Mouse (Mus musculus): ENCODE results near the gene Cs.
"Not testable (repeated sequence)": the region's sequence is repeated elsewhere in the genome, so short reads cannot be mapped to it uniquely, and the experiment has no call there.

Cs gene

DNA sequence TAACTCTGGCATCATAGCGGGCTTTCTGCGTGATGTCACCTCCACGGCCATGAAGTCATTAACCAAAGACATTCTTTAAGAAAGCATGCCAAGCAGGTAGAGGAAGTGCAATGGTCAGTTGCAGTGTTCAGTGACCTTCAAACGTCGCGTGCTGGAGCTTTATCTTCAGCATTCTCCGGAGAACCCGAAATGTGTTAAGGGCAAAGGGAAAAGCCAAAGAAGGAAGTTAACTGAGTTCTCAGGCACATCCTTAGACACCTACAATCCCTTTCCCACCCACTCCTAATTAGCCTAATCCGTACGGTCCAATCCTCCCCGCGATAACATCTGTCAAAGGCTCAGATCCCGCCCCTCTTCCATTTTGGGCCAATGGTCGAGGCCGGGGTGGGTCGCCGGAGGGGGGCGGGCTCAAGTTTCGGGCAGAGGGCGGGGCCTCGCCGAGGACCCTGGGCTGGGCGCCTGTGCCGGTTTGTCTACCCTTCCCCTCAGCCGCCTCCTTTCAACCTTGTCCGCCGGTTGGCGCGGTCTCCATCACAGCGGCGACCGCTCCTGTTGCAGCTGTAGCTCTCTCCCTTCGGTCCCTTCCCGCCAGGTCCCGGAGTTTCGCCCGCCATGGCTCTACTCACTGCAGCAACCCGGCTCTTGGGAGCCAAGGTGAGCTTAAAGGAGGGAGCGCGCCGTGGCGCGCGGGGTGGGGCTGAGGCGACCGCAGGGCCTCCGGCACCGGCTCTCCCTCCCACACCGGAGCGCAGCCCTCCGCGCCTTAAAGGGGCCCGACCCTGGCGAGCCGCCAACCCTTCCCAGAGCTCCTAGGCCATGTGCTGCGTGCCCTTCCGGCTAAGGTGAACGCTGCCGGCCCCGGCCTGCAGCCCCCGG is at the start of gene Cs:
Cs (plus strand) TSS at position 429 of the 876 bp plus-strand sequence.
- peak; percentile 91 for DNase-seq (ENCODE audit: low spot score)

- DNase-seq (ENCODE audit: low spot score) = not testable (repeated sequence)
Measured at GRCm38 (mm10) chr10:128290594-128290993, 46.9 kb upstream of the Cs start.

- DNase-seq (ENCODE audit: low spot score) = no peak
Measured at GRCm38 (mm10) chr10:128296370-128297090, 41.0 kb upstream of the Cs start.

DNA sequence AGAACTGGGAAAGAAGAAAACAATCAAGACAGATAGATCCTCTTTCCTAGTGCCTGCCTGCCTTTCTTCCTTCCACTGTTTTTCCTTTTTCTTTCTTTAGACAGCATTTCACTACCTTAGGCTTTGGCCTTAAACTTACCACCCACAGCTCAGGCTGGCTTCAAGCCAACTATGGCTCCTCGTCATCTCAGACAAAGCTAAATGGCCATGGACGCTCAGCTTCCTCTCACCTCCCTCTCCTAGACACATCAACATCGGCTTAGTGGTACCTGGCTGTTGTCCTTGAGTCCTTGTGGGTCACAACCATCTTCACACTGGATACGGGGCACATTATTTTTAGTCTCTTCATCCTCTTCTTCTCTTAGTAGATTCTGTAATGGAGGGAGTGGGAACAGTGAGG is 40.3 kb upstream of the Cs start:
- no peak for DNase-seq (ENCODE audit: low spot score)

DNA sequence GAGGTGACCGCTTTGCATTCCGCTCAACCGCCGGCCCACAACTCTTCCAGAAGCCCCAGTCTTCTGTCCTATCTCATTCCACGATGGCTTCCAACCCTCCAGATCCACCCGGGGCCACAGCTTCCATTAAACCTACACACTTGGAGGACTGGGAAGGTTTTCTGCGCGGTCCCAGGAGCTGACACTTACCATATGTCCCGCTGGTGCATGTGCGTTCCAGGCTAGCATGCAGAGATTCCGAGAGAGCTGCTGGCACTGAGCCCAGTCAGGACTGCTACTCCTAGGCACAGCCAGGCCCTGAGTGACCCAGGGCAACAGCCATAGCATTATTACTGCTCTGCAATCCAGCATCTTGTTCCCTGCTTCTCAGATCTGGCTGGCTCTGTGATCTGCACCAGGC is 39.9 kb upstream of the Cs start:
- DNase-seq (ENCODE audit: low spot score) = no peak

GRCm38 (mm10) chr10:128298243-128298642 is 39.3 kb upstream of the Cs start:
- no peak for DNase-seq (ENCODE audit: low spot score)

GRCm38 (mm10) chr10:128298702-128299171 is 38.8 kb upstream of the Cs start, which contains the start of gene Il23a:
Il23a (minus strand) TSS chr10:128298752.
- DNase-seq (ENCODE audit: low spot score) = no peak

DNA sequence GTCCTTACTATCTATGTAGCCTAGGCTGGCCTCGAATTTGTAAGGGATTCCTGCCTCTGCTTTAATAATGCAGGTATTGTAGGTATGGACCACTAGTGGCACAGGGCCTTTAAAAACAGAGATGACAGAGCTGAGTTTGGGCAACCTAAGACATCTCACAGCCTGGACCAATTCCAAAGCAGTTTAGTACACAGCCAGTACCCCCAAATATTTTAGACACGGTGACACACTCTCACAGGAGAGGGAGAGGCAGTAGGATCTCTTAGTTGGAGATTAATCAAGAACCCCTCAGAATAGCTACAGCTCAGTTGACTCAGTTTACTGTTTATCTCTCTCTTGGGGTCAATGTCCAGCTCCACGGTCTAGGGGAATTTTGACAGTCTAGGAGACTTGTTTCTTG is 35.2 kb upstream of the Cs start:
- DNase-seq (ENCODE audit: low spot score) = no peak

- DNase-seq (ENCODE audit: low spot score) = no peak
Measured at GRCm38 (mm10) chr10:128302785-128303125, 34.8 kb upstream of the Cs start.

DNA sequence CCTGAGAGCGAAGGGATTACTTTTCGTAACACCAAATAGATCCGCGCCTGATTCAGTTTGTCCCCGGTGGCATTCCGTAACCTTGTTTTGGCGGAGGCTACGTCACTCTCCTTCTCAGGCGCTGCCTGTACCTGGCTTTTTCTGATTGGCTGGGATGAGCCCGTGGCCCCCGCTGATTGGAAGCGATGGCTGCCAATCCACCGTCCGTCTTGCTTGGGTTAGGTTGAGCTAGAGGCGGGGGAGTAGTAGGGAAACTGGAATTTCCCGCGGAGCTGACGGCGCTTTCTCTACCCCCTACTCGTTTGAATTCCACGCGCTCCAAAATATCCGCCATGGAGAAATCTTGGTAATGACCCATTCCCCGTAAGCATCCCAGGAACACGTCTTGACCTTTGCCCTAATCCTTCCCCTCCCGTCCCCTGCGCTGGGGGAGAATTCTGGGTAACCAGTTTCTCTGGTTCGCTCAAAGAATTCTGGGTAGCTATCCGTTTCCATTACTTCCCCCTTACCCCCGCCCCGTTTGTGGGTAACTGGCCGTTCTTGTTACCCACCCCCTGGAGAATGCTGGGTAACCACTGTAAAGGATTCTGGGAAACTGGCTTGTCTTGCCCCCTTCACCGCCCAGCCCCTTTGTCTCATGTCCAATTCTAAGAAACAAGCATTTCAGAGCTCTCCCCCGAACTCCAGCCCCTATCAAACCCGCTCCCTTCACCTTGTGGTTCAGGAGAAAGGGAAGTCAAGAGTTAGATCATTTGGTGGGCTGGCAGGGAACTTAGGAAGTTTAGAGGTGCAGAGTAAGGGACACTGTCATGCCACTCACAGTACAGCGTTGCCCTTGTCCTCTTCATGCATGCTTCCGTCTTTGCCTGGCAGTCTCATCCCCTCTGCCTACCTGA is 34.2 kb upstream of the Cs start, which contains the start of gene Pan2:
Pan2 (plus strand) TSS at position 210 of the 896 bp plus-strand sequence.
- peak; percentile 100 for DNase-seq (ENCODE audit: low spot score)

GRCm38 (mm10) chr10:128309654-128310053 is 27.9 kb upstream of the Cs start:
- no peak for DNase-seq (ENCODE audit: low spot score)

- no peak for DNase-seq (ENCODE audit: low spot score)
Measured at GRCm38 (mm10) chr10:128310177-128310576, 27.4 kb upstream of the Cs start.

GRCm38 (mm10) chr10:128310902-128311301 is 26.6 kb upstream of the Cs start:
- DNase-seq (ENCODE audit: low spot score) = no peak

DNA sequence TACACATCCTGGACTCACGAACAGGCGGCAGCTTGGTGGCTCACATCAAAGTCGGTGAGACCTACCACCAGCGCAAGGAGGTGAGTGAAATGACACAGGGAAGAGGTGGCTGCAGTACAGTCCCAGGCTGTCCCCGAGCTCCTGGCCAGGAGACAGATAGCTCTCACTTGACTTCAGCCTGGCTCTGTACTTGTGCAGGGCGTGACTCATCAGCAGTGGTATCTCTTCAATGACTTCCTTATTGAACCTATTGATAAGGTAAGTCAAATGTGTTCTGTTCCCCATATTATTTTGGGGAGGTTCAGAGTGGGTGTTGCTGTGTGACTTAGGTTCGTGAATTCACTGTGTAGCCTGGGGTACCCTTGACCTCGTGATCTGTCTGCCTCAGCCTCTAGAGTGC is 22.0 kb upstream of the Cs start:
- no peak for DNase-seq (ENCODE audit: low spot score)

GRCm38 (mm10) chr10:128321641-128322040 is 15.9 kb upstream of the Cs start:
- no peak for DNase-seq (ENCODE audit: low spot score)

DNA sequence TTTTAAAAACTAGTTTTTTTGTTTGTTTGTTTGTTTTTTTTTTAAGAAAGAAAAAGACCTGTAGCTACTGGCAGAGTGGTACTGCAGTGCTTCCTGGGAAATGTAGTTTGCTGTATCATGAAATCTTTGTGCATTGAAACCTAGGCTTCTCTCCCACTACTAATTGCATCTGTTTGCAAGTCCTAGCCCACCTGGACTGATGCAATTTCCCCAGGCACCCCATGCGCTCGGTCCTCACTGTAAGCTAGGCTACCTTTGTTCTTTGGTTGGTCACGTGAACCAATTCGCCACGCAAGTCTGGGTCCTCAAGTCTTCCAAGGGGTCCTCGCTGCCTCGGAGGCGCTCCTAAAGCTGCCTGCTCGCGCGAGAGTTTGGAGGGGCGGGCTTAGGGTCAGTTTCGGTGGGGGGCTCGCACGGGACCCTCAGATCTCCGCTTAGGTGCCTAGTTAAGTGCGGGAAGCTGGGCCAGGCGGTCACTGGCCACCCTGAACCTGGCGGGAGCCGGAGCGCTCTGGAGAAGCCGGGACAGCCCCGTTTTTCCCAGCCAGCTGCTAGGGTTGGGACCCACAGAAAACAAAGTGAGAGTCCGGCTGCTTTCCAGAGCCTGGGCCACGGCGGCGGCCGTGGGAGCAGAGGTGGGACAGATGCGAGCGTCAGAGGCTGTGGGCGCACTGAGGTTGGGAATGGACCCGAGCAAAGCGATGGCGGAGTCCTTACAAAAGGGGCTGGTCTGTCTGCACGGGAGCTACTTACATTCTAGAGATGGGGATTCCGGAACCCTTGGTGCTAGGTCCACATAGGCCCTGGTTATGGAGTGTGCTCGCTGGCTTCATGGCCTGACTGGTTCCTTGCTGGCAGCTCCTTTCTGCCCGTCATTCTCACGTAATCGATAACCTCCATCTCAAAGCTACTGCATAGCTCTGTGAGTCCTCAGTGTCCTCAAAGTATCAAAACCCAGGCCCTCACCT is 15.1 kb upstream of the Cs start, which contains the start of gene Cnpy2:
Cnpy2 (plus strand) TSS at position 319 of the 968 bp plus-strand sequence.
- DNase-seq (ENCODE audit: low spot score) = peak; percentile 78

DNA sequence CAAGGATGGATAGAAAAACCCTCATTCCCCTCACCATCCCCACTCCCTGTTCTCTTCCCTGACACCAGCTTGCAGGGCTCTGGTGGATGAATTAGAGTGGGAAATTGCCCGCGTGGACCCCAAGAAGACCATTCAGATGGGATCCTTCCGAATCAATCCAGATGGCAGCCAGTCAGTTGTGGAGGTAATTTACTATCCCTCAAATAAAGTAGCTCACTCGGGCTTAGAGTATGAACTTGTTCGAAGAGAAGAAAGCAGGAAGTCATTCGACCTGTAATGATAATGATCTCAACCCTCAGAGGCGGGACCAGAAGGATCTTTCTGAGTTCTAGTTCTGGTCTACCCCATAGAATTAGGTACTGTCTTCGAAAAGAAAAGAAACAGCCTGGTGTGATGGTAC is 14.0 kb upstream of the Cs start:
- DNase-seq (ENCODE audit: low spot score) = no peak

DNA sequence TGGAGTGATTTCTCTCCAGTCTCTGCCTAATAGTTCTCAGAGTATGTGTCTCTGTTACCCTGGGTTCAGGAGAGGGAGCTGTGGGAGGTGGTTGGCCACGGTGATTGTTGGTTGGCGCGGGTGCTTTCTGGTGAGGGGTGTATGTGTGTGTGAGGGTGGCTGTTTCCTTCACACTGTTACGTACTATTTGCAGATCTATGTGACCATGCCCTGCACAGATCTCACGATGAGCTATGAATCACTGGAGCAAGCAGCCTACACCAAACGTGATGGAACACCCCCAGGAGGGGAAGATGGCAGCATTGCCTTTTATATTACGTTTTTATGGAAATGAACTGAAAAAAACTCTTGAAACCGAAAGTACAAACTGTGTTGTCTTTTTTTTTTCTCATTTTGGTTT is 10.7 kb upstream of the Cs start:
- DNase-seq (ENCODE audit: low spot score) = no peak

DNA sequence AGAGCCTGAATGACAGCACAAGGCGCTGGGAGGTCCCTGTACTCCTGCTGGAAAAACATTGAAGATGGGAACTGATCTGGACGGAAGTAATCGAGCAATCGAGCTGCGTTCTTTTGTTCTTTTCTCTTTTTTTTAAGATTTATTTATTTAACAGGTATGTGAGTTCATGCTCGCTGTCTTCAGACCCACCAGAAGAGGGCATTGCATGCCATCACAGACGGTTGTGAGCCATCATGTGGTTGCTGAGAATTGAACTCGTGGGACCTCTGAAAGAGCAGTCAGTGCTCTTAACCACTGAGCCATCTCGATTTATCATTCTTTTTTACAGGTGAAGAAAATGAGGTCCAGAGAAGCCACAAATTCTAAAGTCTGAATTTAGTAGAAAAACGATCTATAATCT is 9.9 kb upstream of the Cs start:
- DNase-seq (ENCODE audit: low spot score) = no peak

DNA sequence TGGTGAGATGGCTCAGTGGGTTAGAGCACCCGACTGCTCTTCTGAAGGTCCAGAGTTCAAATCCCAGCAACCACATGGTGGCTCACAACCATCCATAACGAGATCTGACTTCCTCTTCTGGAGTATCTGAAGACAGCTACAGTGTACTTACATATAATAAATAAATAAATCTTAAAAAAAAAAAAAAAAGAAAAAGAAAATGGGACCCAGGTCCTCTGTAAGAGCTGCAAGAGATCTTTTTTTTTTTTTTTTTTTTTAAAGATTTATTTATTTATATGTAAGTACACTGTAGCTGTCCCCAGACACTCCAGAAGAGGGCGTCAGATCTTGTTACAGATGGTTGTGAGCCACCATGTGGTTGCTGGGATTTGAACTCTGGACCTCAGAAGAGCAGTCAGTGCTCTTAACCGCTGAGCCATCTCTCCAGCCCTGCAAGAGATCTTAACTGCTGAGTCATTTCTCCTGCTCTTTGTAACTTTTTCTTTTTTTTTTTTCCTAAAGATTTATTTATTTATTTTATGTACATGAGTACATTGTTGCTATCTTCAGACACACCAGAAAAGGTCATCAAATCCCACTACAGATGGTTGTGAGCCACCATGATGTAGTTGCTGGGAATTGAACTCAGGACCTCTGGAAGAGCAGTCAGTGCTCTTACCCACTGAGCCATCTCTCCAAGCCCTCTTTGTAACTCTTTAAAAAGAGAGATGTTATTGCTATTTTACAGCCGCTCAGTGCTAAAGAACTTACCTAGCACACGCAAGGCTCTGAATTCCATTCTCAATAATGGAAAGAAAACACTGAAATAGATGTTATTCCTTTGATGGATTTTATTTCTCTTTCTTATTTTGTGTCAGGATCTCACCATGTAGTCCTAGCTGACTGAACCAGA is 4.9 kb upstream of the Cs start:
- not testable (repeated sequence) for DNase-seq (ENCODE audit: low spot score)
